Mouse (Mus musculus): ENCODE results near the gene Cab39. TPM values are rescaled to one million over a fixed set of nuclear protein-coding genes. Genes with fewer than 3 reads are reported as not detected.

Cab39 gene
- polyA plus RNA-seq, 1 experiment from 2014 or later: 33.6 TPM

DNA sequence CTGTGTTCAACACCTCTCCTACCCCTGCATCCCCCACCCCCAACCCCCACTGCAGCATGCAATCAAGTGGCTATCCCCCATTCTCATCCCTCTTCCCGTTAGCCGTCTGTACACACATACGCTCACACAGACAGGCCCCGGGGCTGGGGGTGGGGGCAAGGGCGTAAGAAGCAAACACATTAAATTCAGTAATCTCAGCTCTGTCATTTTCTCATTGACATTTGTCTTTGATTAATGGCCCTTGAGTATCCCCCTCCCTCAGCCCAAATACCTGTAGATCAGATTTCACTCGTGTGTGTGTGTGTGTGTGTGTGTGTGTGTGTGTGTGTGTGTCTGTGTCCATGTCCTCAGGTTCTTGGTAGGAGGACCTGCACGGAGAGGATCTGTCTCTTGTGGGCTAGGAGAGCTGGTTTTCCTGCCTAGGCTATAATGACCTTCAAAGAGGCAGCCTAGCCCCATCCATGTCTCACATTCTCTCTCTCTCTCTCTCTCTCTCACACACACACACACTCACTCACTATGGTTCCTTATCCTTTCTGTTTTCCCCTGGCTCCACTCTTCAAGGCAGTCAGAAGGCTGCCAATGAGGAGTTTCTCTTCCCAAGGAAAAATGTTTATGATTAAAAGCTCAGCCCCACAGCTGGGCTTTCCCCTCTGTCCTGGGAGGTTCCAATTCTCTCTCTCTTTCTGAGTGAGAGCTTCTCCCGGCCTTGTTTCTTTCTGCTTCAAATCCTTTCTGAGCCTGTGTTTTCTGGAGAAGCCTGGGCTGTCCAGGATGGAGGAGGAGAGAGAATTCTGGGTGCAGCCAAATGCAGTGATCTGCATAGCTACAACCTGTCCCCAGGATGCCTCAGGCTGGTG lies 104.9 kb downstream of the Cab39 start:
- peak; percentile 52 for DNase-seq (ENCODE audit: low spot score)
- Histone ChIP-seq H3K9me3 (no peaks in the 10 kb centered on the region), H3K36me3 (replicated peaks) (peaks cover 28% of the 10 kb centered on the region), H3K4me1 (peaks cover 79% of the 10 kb centered on the region), H3K4me3 (peak overlapping the region; percentile 88), H3K27me3 (replicated peaks; ENCODE audit: low read depth, poor library complexity, severe bottlenecking) (no peaks in the 10 kb centered on the region), H3K27ac (replicated peaks) (peak overlapping the region; percentile 66)
- 24% methylated on average over 8 of the region's 8 CpGs for WGBS

DNA sequence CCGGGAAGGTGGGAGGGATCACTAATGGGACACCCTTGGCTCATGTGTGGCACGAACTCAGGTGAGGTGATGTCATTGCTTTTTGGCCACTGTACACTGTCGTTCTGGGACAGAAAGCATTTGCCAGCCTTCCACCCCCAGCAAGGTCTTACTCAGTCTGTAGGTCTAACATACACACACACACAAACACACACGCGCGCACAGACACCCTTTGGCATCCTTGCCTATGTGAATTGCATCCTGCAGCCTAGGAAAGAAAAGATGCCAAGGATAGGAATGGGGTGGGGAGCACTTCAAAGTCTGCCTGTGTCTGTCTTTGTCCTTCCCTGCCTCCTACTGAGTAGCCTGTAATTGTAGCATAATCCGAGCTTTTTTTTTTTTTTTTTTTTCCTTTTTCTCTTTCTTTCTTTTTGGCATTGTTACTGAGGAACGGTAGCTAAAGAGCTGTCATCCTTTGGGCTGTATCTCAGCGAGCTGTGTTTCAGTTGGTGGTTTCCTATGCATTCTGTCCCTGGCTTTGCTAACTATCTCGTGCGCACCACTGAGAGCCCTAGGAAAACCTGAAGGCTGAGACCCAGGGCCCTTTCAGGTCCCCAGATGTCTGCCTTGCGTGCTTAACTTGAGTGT lies 105.6 kb downstream of the Cab39 start:
- H3K4me3 ChIP-seq: peak overlapping the region; percentile 88; the same call in 1 of the 2 replicates
- peak overlapping the region; percentile 66 for H3K27ac ChIP-seq (replicated peaks)
- no peak for DNase-seq (ENCODE audit: low spot score)
- peaks cover 74% of the 10 kb centered on the region for H3K4me1 ChIP-seq
- no peaks in the 10 kb centered on the region for H3K9me3 ChIP-seq
- 41% methylated on average over 12 of the region's 12 CpGs for WGBS
- no peaks in the 10 kb centered on the region for H3K27me3 ChIP-seq (replicated peaks; ENCODE audit: low read depth, poor library complexity, severe bottlenecking)
- peaks cover 35% of the 10 kb centered on the region for H3K36me3 ChIP-seq (replicated peaks)

DNA sequence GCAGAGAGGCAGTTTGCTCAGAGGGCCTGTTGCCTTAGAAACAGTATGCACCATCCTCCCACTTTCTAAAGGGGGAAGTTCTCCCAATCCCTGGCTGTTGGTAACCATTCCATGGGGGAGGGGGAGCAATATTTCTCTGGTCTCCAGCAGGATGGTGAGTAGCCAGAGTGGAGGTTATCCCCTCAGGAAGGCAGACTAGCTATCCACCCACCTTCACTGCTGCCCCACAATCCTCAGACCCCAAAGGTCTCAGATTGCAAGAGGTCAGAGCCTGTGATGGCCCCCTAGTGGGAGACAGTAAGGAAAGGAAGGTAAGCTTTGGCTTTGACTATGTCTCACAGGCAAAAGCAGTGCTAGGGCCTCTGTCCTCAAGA lies 106.1 kb downstream of the Cab39 start:
- no peak for DNase-seq (ENCODE audit: low spot score)
- no peak overlapping the region; the same call in 1 of the 2 replicates for H3K27ac ChIP-seq (replicated peaks)
- no peak overlapping the region for H3K4me3 ChIP-seq
- H3K27me3 ChIP-seq (replicated peaks; ENCODE audit: low read depth, poor library complexity, severe bottlenecking): no peaks in the 10 kb centered on the region
- peaks cover 71% of the 10 kb centered on the region for H3K4me1 ChIP-seq
- no peaks in the 10 kb centered on the region for H3K9me3 ChIP-seq
- peaks cover 40% of the 10 kb centered on the region for H3K36me3 ChIP-seq (replicated peaks)

DNA sequence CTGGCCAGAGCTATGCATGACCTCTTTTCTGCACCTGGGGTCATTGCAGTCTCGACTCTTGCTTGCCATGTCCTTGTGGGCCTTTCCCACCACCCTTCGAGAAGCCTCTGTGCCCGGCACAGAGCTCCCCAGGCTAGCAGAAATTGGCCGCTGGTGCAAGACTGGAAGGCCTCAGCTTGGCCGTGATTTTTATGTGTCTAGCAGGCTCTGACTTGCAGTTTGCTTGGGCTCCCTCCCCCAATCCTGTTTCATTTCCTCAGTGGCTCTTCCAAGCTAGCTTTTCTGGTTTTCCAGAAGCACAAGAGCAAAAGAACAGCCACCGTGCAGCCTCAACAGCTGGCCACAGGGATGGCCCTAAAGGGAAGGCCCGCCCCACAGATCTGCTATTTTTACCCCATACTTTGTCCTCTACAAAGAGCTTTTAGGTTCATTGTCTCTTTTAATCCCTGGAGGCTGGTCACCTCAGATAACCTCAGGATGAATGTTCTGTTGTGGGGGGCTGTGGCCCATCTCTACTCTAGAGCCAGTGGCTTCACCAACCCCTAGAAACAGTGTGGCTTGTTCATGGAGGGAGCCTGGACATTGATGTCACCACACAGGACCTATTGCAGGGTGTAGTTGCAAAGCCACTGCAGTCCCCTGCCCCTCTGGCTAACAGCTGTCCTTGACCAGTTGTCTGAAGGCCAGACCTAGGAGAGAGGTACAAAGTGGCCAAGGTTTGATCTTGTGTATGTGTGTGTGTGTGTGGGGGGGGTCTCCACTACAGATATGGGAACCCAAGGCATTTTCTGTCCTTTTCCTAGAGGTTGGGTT lies 107.5 kb downstream of the Cab39 start:
- Histone ChIP-seq H3K27me3 (replicated peaks; ENCODE audit: low read depth, poor library complexity, severe bottlenecking) (no peaks in the 10 kb centered on the region), H3K36me3 (replicated peaks) (peaks cover 54% of the 10 kb centered on the region), H3K27ac (replicated peaks) (peak overlapping the region; percentile 48; the same call in 1 of the 2 replicates), H3K4me1 (peaks cover 65% of the 10 kb centered on the region), H3K4me3 (no peak overlapping the region), H3K9me3 (no peaks in the 10 kb centered on the region)
- DNase-seq (ENCODE audit: low spot score): no peak
- WGBS: 80% methylated on average over 7 of the region's 7 CpGs

Small RNAs within 50 kb of the gene (microRNA-seq; reads per million reads assigned to microRNA genes)
- gene Gm25472 (not detected), gene Mir8096 (not detected)

Other genes with a start within 250 kb of the Cab39 start
- gene G530012D18Rik, start 217.8 kb upstream of the Cab39 start, polyA plus RNA-seq (2016; fragmentation: Nextera tagmentation; extraction: Ambion mirVana): not detected in 2 replicates
- 0.38 and 0.69 TPM in 2 replicates for gene Sp110, start 194.6 kb upstream of the Cab39 start, polyA plus RNA-seq (2016; fragmentation: Nextera tagmentation; extraction: Ambion mirVana)
- gene Sp140, start 193.1 kb upstream of the Cab39 start, polyA plus RNA-seq (2016; fragmentation: Nextera tagmentation; extraction: Ambion mirVana): 0.55 and 0.79 TPM in 2 replicates
- gene Sp100, start 143.5 kb upstream of the Cab39 start, polyA plus RNA-seq (2016; fragmentation: Nextera tagmentation; extraction: Ambion mirVana): 0.26 and 0.34 TPM in 2 replicates
- gene A630001G21Rik, start 14.8 kb upstream of the Cab39 start, polyA plus RNA-seq (2016; fragmentation: Nextera tagmentation; extraction: Ambion mirVana): 0.59 and 0.92 TPM in 2 replicates
- 168 and 177 TPM in 2 replicates for gene Itm2c, start 100.8 kb downstream of the Cab39 start, polyA plus RNA-seq (2016; fragmentation: Nextera tagmentation; extraction: Ambion mirVana)
- gene 4933407L21Rik, start 135.0 kb downstream of the Cab39 start, polyA plus RNA-seq (2016; fragmentation: Nextera tagmentation; extraction: Ambion mirVana): 0.22 TPM in 1 of 2 replicates, not detected in the other
- not detected in 2 replicates for gene Gpr55, start 167.6 kb downstream of the Cab39 start, polyA plus RNA-seq (2016; fragmentation: Nextera tagmentation; extraction: Ambion mirVana)
- not detected in 2 replicates for gene Spata3, start 223.4 kb downstream of the Cab39 start, polyA plus RNA-seq (2016; fragmentation: Nextera tagmentation; extraction: Ambion mirVana)